Mouse (Mus musculus) megakaryocyte, embryonic 14.5 days (primary cell): ENCODE data around the gene Memo1. TPM values are rescaled to one million over a fixed set of nuclear protein-coding genes. Genes with fewer than 3 reads are reported as not detected.

ENCODE experiments used
- H3K27me3 ChIP-seq: replicated peaks from 2 replicates; pipeline ENCODE3; 2012; ENCODE audit warnings: inconsistent platforms
- H3K36me3 ChIP-seq: replicated peaks from 2 replicates; pipeline ENCODE3; 2012; ENCODE audit warnings: low read length, inconsistent platforms, mixed read lengths
- H3K4me1 ChIP-seq: 2 replicates; pipeline ENCODE4 v1.6.1; 2012; ENCODE audit warnings: inconsistent platforms
- H3K4me3 ChIP-seq: replicated peaks from 2 replicates; pipeline ENCODE3; 2012; ENCODE audit warnings: moderate library complexity, mild to moderate bottlenecking, inconsistent platforms
- H3K9me3 ChIP-seq: 2 replicates; pipeline ENCODE4 v1.6.1; 2012; ENCODE audit warnings: inconsistent platforms
- FLI1 ChIP-seq: IDR thresholded peaks from 2 replicates; pipeline ENCODE4 v1.6.1; 2012; ENCODE audit warnings: low read length, inconsistent platforms, mixed read lengths
- GATA1 ChIP-seq: IDR thresholded peaks from 3 replicates; pipeline ENCODE4 v1.6.1; 2012; ENCODE audit warnings: mixed read lengths, low read length, inconsistent platforms, borderline replicate concordance
- polyA plus RNA-seq: library from polyadenylated mRNA; stranded (reverse); fragments of >175 nt; gene quantifications from 2 replicates; pipeline ENCODE4 v1.2.3, GENCODE M21; 2012; ENCODE audit warnings: low replicate concordance; ENCODE audit not compliant: insufficient read depth

The Memo1 gene
- polyA plus RNA-seq, 1 experiment = 32.8 TPM

- Histone ChIP-seq H3K36me3 (peaks cover 17% of the 10 kb centered on the region), H3K4me3 (no peak overlapping the region), H3K9me3 (no peaks in the 10 kb centered on the region), H3K4me1 (peaks cover 57% of the 10 kb centered on the region), H3K27me3 (no peaks in the 10 kb centered on the region)
- TF ChIP-seq GATA1 (no peak), FLI1 (no peak)
Observed at GRCm38 (mm10) chr17:74282024-74282423, 13.3 kb downstream of the Memo1 start.

GRCm38 (mm10) chr17:74278966-74279869 is 16.1 kb downstream of the Memo1 start:
- TF ChIP-seq GATA1 = no peak
- TF ChIP-seq FLI1 = no peak
- Histone ChIP-seq H3K4me3 (peak overlapping the region; percentile 56), H3K9me3 (no peaks in the 10 kb centered on the region), H3K4me1 (peaks cover 68% of the 10 kb centered on the region), H3K27me3 (no peaks in the 10 kb centered on the region), H3K36me3 (peaks cover 21% of the 10 kb centered on the region)

- Histone ChIP-seq H3K27me3 (no peaks in the 10 kb centered on the region), H3K4me3 (no peak overlapping the region), H3K9me3 (no peaks in the 10 kb centered on the region), H3K36me3 (peaks cover 17% of the 10 kb centered on the region), H3K4me1 (peaks cover 88% of the 10 kb centered on the region)
- TF ChIP-seq GATA1 (no peak), FLI1 (no peak)
Observed at GRCm38 (mm10) chr17:74274471-74274870, 20.9 kb downstream of the Memo1 start.

- Histone ChIP-seq H3K4me1 (peaks cover 91% of the 10 kb centered on the region), H3K27me3 (no peaks in the 10 kb centered on the region), H3K36me3 (peaks cover 28% of the 10 kb centered on the region), H3K4me3 (peak overlapping the region; percentile 91), H3K9me3 (no peaks in the 10 kb centered on the region)
- 0 out of 2 replicates have a peak, but pooled peaks have one; percentile 16 for TF ChIP-seq FLI1
- TF ChIP-seq GATA1 = no peak
Observed at GRCm38 (mm10) chr17:74272683-74273205, 22.6 kb downstream of the Memo1 start.

GRCm38 (mm10) chr17:74271541-74272268 is 23.6 kb downstream of the Memo1 start:
- Histone ChIP-seq H3K4me3 (peak overlapping the region; percentile 91), H3K4me1 (peaks cover 90% of the 10 kb centered on the region), H3K36me3 (peaks cover 35% of the 10 kb centered on the region), H3K27me3 (no peaks in the 10 kb centered on the region), H3K9me3 (no peaks in the 10 kb centered on the region)
- TF ChIP-seq FLI1 = no peak

- Histone ChIP-seq H3K9me3 (no peaks in the 10 kb centered on the region), H3K4me3 (no peak overlapping the region), H3K27me3 (no peaks in the 10 kb centered on the region), H3K4me1 (peaks cover 96% of the 10 kb centered on the region), H3K36me3 (peaks cover 30% of the 10 kb centered on the region)
- TF ChIP-seq FLI1 (no peak), GATA1 (no peak)
Observed at GRCm38 (mm10) chr17:74270205-74270604, 25.1 kb downstream of the Memo1 start.

GRCm38 (mm10) chr17:74267415-74268180 is 27.7 kb downstream of the Memo1 start:
- no peak overlapping the region for H3K4me3 ChIP-seq
- no peak for TF ChIP-seq GATA1
- no peak for TF ChIP-seq FLI1
- H3K36me3 ChIP-seq = peaks cover 30% of the 10 kb centered on the region

GRCm38 (mm10) chr17:74265636-74266035 is 29.7 kb downstream of the Memo1 start:
- peaks cover 86% of the 10 kb centered on the region for H3K4me1 ChIP-seq
- peaks cover 28% of the 10 kb centered on the region for H3K36me3 ChIP-seq
- H3K9me3 ChIP-seq = no peaks in the 10 kb centered on the region
- no peak overlapping the region for H3K4me3 ChIP-seq
- H3K27me3 ChIP-seq = no peaks in the 10 kb centered on the region
- TF ChIP-seq FLI1 (no peak), GATA1 (no peak)

More at GRCm38 (mm10) chr17:74267415-74268180, 27.7 kb downstream of the Memo1 start:
- Histone ChIP-seq H3K9me3 (no peaks in the 10 kb centered on the region), H3K4me1 (peaks cover 91% of the 10 kb centered on the region), H3K27me3 (no peaks in the 10 kb centered on the region)

GRCm38 (mm10) chr17:74265156-74265505 is 30.2 kb downstream of the Memo1 start:
- Histone ChIP-seq H3K36me3 (peaks cover 26% of the 10 kb centered on the region), H3K4me1 (peaks cover 85% of the 10 kb centered on the region), H3K4me3 (peak overlapping the region; percentile 67), H3K27me3 (no peaks in the 10 kb centered on the region), H3K9me3 (no peaks in the 10 kb centered on the region)
- no peak for TF ChIP-seq GATA1
